Mouse (Mus musculus): ENCODE results near the gene Ube2o.
A peak's percentile ranks its signal among the peaks of the same experiment; 100 is the strongest.

The Ube2o gene

DNA sequence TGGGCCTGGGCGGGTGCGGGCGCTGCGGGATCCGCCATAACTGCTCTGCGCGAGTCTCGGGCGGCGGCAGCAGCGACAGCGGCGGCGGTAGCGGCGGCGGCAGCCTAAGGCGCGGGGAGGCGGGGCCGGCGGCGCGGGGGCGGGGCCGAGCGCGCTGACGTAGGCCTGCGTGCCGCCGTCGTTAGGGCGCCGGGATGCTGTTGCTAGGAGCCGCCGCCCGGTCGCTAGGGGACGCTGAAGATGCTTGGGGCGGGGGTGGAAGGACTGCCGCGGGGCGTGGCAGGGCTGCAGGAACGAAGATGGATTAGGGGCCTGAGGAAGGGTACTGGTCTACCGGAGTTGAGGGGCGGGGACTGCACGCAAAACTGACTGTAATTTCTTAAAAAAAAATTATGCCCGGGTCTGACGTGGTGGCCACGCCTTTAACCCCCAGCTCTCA lies at the start of gene Ube2o:
Ube2o (minus strand) TSS at position 72 of the 439 bp plus-strand sequence.
- DNase-seq = peak; percentile 92 to 93

- no peak for DNase-seq
Observed at GRCm38 (mm10) chr11:116630171-116630965, 49.1 kb upstream of the Ube2o start.

DNA sequence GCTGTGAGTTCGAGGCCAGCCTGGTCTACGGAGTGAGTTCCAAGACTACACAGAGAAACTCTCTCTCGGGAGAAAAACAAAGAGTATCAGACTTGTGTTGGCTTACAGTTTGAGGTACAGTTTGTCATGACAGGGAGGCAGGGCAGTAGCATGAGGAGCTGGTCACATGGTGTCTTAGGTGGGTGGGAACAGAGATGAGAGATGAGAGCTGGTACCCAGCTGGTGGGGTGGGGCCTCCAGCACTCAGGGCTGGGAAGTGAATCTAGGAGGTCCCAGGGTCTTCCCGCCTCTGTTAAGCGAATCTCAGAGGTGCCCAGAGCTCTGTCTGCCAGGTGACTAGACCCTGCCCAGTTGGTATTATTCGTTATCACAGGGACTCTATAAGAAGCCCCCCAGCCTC lies 48.2 kb upstream of the Ube2o start:
- no peak for DNase-seq

GRCm38 (mm10) chr11:116628712-116629111 lies 47.5 kb upstream of the Ube2o start:
- peak; percentile 96 for DNase-seq

DNA sequence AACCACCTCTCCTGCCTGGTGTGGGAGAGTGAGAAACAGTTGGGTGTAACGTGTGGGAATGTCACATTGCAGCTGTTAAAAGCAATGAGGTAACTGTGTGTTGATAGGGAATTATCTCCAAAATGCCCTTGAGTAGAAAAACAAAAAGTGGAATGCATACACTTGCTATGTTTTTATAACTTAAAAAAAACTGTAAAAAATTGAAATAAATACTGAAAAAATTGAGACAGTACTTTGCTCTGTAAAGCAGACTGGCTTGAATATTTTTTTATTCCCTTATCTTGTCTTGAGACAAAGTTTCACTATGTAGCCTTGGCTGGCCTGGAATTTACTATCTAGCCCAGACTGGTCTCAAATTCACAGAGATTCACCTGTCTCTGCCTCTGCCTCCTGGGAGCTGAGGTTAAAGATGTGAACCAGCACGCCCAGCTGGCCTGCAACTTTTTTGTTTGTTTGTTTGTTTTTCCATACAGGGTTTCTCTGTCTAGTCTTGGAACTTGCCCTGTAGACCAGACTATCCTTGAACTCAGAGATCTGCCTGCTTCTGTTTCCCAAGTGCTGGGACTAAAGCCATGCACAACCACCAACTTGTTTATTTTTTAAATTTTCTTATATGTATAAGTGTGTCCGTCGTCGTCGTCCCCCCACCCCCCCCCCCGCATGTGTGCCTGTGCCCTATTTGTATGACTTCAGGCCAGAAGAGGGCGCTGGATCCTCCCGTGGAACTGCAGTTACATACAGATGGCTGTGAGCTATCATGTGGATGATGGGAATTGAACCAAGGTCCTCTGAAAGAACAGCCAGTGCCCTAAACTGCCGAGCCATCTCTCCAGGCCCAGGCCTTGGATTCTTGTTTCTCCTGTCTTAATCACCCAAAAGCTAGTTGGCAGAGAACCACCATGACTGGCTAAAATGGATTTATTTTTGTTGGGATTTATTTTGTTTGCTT lies 46.1 kb upstream of the Ube2o start:
- DNase-seq = peak; percentile 64 to 82

DNA sequence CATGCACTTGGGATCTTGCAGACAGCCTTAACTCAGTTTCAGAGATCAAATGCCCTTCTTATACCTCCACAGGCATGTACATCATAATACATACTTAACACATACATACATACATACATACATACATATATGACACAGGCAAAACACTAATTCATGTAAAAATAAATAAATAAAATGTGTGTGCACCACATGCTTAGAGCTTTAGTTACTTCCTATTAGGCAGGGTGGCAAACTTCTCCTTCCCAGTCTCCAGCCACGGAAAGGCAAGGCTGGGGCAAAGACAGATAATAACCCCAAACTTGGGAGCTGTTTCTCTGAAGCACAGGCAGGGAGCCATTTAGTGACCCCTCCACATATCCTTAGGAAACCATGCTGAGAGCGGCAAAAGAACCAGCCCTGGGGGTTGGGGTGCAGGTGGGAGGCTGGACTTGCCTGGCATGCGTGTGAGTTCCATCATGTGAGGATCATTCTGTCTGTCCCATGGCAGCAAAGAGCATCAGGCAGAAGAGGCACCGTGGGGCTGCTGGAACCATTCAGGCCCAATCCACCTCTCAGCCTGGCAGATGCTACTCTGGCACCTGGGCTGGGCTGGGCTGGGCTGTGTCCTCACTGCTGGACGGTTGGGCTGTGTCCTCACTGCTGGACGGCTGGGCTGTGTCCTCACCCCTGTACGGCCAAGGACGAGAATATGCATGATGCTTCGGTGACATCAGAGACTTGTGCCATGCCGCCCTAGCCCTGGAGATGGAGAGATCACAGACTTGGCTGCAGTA lies 45.2 kb upstream of the Ube2o start, which contains the start of gene Rhbdf2:
Rhbdf2 (minus strand) TSS at position 721 of the 773 bp plus-strand sequence.
- peak in 1 of 2 experiments; percentile 6 for DNase-seq

- peak; percentile 66 to 83 for DNase-seq
Observed at GRCm38 (mm10) chr11:116625081-116626000, 44.1 kb upstream of the Ube2o start.

GRCm38 (mm10) chr11:116624131-116624832 lies 43.0 kb upstream of the Ube2o start:
- DNase-seq = peak; percentile 73 to 82

GRCm38 (mm10) chr11:116623281-116624124 lies 42.3 kb upstream of the Ube2o start:
- peak; percentile 50 to 53 for DNase-seq

GRCm38 (mm10) chr11:116621258-116621704 lies 40.0 kb upstream of the Ube2o start:
- DNase-seq = peak; percentile 84 to 90

DNA sequence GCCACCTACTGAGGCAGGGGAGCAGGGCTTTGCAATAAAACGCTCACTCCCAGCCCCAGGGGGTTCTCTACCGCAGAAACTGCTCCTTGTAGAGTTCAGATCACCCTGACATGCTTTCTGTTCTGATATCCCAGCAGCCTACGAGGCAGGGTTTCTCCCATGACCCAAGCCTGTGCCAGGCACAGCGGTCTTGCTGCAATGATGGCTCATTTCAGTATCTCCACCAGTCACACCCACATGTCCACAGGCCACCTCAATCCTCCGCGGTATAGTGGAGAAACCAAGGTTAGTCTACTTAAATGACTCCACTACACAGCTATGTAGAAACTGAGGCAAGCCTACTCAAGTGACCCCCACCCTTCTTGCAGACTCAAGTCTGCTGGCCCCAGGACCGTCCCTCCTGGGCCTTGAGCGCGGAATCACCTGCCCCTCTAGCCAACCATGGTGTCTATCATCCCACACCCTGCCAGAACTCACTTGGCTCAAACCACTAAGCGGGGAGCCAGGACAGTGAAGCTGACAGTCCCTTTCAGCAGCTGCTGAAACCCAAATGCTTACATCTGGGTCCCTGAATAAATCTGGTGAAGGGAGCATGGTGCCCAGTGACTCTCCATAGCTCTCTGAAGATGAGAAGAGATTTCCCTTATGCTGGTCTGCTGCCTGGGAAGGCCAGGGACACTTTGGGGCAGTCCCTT lies 39.5 kb upstream of the Ube2o start:
- DNase-seq = peak in 1 of 2 experiments; percentile 62

DNA sequence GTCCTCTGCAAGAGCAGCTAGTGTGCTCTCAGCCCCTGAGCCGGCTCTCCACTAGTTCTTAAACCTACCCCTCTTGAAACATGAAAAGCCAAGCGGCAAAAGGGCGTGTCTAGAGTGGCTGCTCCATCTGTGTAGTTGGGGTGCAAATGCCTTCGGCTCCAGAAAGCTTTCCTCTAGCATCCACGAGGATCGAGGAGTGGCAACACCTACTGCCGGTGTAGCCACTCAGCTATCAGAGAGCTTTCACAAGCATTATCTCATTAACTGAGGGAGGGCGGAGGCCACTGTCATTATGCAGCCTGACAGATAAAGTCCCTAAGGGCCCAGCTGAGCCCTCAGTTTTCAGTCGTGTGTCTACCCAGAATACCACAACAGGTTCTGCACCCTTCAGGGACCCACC lies 38.8 kb upstream of the Ube2o start:
- DNase-seq = peak; percentile 36 to 51

DNA sequence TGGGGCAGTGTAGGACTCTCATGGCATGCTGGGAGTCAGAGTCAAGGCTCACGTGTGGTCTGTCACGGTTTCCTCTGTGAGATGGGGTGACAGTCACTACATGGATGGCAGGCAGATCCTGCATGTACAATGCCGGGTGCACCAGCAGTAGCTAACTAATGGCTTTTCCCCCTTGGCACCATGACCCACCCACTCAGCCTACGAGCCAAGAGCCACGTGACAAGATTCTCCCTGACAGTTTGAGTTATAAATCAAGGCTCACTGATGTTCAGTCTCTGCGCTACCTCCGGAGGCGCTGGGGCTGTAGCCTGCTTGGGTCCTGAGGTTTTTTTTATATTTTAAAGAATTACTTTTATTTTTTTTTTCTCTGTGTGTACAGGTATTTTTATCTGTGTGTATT lies 38.3 kb upstream of the Ube2o start:
- peak; percentile 50 to 63 for DNase-seq

DNA sequence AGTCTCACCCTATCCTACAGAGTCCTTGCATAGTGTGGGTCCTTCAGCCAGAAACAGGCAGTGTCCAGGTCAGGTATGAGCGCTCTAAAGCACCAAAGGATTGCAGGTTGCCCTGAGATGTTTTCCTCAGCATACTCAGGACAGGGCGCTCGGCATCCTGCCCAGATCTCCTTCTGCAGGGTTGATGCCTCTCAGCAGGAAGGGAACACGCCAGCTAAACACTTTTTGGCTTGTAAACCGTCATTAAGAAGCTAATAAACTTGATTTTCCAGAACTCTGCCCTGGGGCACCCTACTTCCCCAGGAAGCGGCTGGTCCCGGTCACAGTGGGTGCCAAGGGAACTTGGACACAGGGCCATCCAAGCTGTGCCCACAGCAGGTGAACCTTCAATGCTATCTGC lies 37.9 kb upstream of the Ube2o start:
- DNase-seq = peak; percentile 81 to 83

DNA sequence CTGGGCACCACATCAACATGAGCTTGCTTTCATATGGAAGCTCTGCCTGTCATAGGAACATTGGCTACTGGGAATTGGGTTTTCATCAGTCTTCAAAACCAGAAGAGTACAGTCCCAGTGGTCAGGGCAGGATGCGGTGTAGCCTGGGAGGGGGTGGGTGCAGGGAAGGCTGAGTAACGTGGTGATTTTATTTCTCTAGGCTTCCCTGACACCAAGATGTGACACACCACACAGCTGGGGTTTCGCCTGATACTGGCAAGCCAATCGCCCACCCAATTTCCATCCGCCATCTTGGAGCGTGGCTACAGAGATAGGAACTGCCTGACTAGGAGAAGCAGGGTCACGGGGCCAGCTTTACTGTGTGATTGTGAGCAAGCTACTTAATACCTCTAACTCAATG lies 37.4 kb upstream of the Ube2o start:
- DNase-seq = peak in 1 of 2 experiments; percentile 35

DNA sequence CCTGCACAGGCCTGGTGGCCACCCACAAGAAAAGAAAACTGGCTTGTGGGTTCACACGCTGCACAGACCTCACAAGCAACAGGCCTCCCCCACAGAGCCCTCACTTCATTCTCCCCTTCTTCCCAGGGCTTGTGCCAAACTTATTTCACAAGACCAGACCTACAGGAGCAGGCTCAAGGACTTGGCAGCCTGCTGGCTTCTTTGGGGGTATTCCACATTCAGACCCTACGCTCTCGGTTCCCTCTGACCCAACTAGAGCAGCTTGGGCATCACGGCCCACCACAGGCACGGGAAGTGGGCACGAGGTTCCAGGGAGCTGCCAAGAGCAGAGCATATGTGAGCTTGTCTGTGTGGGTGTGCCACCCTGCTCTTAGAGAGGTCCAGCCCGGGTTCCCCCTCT lies 36.4 kb upstream of the Ube2o start:
- DNase-seq = peak; percentile 74 to 76

DNA sequence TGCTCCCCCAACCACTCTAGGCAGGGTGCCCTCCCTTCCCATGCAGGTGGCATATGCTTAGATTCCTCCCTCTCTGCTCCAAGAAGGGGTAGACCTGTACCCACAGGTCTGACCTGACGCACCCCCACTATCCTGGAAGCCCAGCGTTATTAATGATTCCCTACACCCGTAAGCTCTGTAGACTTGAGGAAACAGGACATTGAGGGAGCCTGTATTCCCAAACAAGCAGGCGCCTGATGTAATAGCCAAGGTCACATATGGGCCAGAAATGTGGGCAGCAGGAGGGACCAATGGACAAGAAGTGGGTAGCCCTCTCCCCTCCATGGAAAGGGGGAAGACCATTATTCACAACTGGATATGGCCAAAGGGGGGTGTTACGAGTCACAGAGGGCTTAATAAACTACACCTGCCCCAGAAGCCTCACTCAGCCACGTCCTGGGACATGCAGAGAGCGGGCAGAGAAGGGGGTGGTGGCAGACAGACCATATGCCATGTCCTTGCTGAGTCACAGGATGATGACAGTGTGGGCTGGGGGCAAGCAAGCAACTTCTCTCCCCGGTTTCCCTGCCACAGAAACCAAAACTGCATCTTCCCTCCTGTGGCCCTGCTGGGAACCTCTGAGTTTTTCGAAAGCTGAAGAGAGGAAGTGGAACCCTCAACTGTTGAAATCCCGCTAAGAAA lies 35.3 kb upstream of the Ube2o start:
- DNase-seq = peak; percentile 25 to 52

DNA sequence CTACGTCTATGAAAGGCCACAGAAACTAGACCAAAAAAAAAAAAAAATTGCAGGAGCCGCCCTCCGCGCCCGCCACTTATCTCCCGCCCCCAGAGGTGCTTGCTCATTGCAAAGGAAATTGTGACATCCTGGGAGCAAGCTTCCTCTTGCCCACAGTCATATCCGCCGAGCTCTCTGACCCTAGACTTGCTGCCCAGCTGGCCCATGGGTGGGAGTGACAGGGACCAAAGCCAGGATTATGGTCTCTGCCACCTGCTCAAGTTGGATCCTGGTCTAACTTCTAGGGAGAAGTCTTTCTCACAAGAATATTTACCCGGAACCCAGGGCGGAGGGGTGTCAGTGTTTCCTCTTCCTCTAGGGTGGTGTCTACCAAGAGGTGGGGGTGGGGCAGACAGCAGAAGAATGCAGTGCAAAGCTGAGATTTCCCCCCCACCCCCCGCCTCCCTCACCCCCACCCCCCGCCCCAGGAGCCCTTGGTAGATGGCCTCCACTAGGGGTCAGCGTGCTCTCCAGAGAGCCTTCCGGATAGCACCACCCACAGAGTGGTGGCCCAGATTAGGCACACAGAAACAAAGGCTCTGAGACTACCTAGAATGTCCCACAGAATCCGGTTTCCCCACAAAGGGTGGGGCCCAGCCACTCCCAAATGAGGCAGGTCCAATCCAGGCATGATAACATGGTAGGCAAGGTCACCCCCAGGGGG lies 34.6 kb upstream of the Ube2o start:
- peak; percentile 70 to 87 for DNase-seq
